Mouse (Mus musculus): ENCODE data around the gene Tcf7l1.

The Tcf7l1 gene

GRCm38 (mm10) chr6:72694047-72694790 is 94.8 kb downstream of the Tcf7l1 start:
- no peak for DNase-seq

- no peak for DNase-seq
These were observed 96.6 kb downstream of the Tcf7l1 start for GRCm38 (mm10) chr6:72692469-72692868.

- DNase-seq, result no peak
These were observed 97.5 kb downstream of the Tcf7l1 start for GRCm38 (mm10) chr6:72691549-72691948.

DNA sequence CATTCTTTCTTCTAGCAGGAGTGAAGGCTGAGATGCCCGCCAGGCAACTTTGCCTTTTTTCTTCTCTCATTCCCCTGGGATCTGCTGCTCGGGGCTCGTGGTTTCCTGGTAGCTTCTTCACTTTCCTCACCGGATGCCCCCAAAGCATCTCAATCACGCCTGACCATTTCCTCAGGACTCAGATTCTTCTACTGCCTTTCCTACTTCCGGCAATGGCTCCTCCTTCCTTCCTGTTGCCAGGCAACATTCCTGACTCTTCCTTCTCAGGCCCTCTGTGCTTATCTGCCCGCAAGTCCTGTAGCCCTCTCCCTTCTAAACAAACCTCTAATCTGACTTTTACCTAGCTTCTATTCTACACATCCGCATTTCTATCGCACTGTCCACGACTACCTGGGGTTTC is 98.5 kb downstream of the Tcf7l1 start:
- DNase-seq, result peak; percentile 42 to 51

- DNase-seq, result no peak
These were observed 99.1 kb downstream of the Tcf7l1 start for GRCm38 (mm10) chr6:72690001-72690400.

DNA sequence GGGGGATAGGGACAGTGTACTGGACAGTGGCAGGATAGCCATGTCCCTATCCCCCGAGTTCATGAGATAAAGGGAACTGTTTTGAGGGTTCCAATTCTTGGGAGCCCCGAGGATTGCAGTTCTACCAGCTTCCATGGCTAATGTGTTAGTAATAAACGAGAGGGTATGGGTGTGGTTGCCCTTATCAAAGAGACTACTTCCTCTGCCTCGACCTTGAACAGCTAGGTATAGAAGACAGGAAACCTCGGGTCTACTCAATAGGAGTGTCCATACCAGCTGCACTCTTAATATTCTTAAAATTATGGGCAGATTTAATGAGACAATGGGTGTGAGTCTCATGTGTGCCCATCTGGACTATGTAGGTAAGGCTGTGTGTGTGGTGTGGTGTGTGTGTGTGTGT is 100.0 kb downstream of the Tcf7l1 start:
- no peak for DNase-seq

GRCm38 (mm10) chr6:72685165-72685564 is 103.9 kb downstream of the Tcf7l1 start:
- no peak for DNase-seq

DNA sequence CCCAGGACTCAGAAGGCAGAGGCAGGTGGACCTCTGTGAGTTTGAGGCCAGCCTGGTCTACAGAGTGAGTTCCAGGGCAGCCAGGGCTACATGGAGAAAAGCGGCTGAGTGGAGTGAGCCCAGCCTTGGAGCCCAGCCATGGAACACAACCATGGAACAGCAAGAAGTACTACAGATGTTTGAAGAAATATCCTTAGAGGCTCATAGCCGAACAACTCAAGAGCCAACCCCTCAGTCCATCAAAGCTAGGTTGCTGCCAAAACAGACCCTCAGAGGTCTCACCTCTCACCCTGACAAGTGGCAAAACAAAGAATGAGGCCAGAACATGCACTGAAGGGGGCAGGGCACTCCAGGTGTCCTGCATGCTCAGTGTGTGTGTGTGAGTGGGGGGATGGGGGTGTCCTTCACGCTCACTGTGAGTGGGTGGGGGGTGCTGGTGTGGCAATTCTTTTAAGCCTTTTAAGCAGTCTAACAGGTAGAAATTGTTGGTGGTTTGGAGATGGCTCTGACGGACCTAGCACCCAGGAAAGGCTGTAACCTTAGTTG is 104.7 kb downstream of the Tcf7l1 start:
- DNase-seq, result no peak

DNA sequence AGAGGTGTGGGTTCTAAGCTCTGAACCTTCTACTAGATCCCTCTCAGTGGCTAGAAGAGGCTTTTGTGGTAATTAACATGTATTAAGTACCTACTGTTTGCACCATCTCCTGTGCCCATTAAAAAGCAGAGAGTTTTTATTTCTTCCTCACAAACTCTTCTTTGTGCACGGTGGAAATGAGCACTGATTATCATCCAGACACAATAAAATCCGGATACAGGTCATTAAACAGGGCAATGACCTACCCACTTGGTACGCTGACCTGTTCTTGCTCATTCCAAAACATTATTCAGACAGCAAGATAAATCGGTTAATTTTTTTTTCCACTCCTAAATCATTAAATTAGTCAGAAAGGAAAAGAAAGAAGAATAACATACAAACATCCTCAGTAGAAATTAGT is 106.8 kb downstream of the Tcf7l1 start:
- no peak for DNase-seq

- no peak for DNase-seq
These were observed 108.1 kb downstream of the Tcf7l1 start for GRCm38 (mm10) chr6:72680936-72681335.

DNA sequence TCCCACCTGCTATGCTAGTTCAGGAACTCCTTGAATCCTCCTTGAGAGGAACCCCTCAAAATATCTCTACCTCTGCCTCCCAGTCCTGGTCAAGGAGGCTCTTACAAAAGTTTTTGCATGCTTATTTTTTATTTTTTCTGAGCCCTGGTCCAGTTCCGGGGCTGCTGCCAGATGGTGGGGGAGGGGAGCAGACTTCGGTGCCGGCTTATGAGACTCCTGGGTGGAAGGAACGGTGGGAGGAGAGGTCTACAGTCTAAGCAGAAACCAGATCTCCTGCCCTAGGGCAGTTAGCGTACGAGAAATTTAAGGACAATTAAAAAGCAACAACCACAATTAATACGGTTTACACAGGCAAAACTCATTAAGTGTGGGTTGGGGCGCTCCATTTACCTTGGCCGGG is 110.4 kb downstream of the Tcf7l1 start:
- DNase-seq, result peak; percentile 46 to 59

GRCm38 (mm10) chr6:72677510-72678220 is 111.4 kb downstream of the Tcf7l1 start:
- no peak for DNase-seq

DNA sequence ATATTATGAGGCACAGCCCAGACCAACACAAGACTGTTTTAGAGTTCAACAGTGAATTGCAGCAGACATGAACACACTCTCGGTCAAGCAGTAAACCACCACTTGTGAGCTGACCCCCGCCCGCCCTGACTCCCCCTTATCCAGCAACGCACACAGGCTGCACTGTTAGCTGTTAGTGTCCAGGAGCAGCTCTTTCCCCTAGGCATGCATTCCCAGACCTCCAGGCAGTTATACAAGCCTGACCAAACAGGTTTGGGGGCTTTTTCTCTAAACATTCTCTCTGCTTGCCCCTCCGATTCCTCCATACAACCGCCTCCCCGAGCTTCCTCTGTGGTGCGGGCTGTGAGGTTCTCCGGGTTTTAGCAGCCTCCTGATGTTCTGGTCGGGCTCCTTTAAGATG is 112.0 kb downstream of the Tcf7l1 start:
- no peak for DNase-seq

DNA sequence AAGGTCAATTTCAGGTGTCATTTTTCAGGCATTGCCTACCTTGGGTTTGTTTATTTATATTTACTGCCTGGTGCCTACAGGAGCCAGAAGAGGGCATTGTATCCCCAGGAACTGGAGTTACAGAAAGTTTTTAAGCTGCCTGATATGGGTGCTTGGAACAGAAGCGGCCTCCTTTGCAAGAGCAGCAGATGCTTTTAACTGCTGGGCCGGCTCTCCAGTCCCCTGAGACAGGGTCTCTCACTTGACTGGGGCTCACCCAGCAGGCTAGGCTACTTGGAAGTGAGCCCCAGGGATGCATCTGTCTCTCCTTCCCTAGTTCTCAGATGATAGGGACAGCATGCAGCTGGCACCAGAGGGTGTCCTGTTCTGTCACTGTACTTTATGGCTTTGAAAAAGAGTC is 112.7 kb downstream of the Tcf7l1 start:
- DNase-seq, result no peak

GRCm38 (mm10) chr6:72673751-72674150 is 115.3 kb downstream of the Tcf7l1 start:
- no peak for DNase-seq

GRCm38 (mm10) chr6:72671129-72671528 is 117.9 kb downstream of the Tcf7l1 start:
- no peak for DNase-seq

DNA sequence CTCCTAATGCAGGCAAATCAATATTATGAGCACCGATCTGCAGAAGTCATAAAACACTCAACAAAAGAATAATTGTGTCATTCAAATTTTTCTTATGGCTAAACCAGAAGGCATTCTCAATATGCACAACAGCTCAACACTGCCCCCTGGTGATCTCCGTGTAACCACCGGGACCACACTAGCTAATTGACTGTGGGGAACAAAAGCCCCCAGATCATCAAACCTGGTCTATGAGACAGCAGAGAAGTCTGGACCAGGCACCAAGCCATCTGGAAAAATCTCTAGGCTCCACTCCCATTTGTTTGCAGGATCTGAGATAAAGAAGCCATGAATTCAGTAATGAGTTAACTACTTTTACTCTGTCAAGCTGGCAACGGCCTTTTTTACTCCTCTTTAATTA is 122.0 kb downstream of the Tcf7l1 start:
- DNase-seq, result peak; percentile 43 to 68

GRCm38 (mm10) chr6:72664290-72664689 is 124.8 kb downstream of the Tcf7l1 start:
- DNase-seq, result no peak

- no peak for DNase-seq
These were observed 126.1 kb downstream of the Tcf7l1 start for GRCm38 (mm10) chr6:72663000-72663399.

DNA sequence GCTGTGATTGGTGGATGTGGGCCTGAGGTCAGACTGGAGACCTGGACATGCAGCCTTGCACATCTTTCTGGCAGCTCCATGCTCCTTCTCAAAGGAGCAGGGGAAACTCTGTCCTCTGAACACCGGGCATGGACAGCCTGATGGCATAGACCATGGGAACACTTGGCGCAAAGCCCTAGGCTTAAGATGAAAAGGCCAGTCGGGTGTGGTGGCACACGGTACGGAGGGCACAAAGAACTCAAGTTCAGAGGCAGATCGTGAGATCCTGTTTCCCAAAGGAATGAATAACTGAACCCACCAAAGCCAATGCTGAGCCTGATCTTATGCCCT is 128.7 kb downstream of the Tcf7l1 start:
- DNase-seq, result no peak

- DNase-seq, result no peak
These were observed 129.2 kb downstream of the Tcf7l1 start for GRCm38 (mm10) chr6:72659717-72660390.

DNA sequence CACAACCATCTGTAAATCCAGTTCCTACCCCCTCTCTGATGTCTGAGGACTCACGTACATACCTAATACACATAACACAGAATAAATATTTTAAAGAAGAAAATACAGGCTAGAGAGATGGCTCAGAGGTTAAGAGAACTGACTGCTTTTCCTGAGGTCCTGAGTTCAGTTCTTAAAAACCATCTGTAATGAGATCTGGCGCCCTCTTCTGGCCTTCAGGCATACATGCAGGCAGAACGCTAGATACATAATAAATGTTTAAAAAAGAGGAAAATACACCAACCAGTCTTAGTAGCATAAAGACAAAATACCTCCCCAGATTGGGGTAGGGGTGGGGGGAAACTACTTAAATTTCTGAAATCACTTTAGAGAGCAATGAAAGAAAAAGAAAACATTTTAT is 131.0 kb downstream of the Tcf7l1 start:
- no peak for DNase-seq

GRCm38 (mm10) chr6:72656053-72656442 is 133.0 kb downstream of the Tcf7l1 start:
- no peak for DNase-seq

Measured in kidney, adult 8-10 months (tissue).